ENCODE assay signal across 8 mouse cellular contexts in genomic region chr13:23395301-23396245, GRCm38 (mm10). TPM values are rescaled to one million over a fixed set of nuclear protein-coding genes. Genes with fewer than 3 reads are reported as not detected.
DNase-seq lines count a peak whose midpoint lies in the region; ATAC-seq and TF ChIP-seq lines count a peak whose summit lies in the region.

No protein-coding gene starts in this region.

- H3K4me3 ChIP-seq in left cerebral cortex, adult 2 months, result peak overlapping the region; percentile 35
- H3K4me3 ChIP-seq in hindbrain, embryonic 16.5 days (ENCODE audit: low read length), result peak overlapping the region; percentile 46

- no peak for TF ChIP-seq CTCF in left cerebral cortex, adult 2 months (IDR thresholded peaks at IDR 0.05)

- peak overlapping the region; percentile 83 for H3K4me2 ChIP-seq in hindbrain, embryonic 16.5 days (ENCODE audit: low read length)

- H3K27me3 ChIP-seq in hindbrain, embryonic 16.5 days (replicated peaks; ENCODE audit: control insufficient read depth, insufficient read depth, low read length), result peaks cover 35% of the 10 kb centered on the region

- intact Hi-C loops in left cerebral cortex, adult 2 months (cut with DNase I), result loop anchor here (10.0 kb wide), 1 partner anchor 1391 kb away; the partner anchor contains the start of gene Prss16

- H3K27ac ChIP-seq in left cerebral cortex, adult 2 months, result no peak overlapping the region
- no peak overlapping the region for H3K27ac ChIP-seq in hindbrain, embryonic 16.5 days (ENCODE audit: low read depth, low read length)

- 3% methylated on average over 43 of the region's 43 CpGs for WGBS in hindbrain, embryonic 16.5 days

- H3K9ac ChIP-seq in hindbrain, embryonic 16.5 days (ENCODE audit: low read depth, low read length), result peak overlapping the region; percentile 23; the same call in 1 of the 2 replicates

- no peaks in the 10 kb centered on the region for H3K9me3 ChIP-seq in hindbrain, embryonic 16.5 days (ENCODE audit: control insufficient read depth, low read length)

- peaks cover 8% of the 10 kb centered on the region for H3K4me1 ChIP-seq in hindbrain, embryonic 16.5 days (ENCODE audit: control insufficient read depth, insufficient read depth, low read depth, low read length)

- DNase-seq in left cerebral cortex, adult 2 months (ENCODE audit: extremely low spot score in 1 of 2, low spot score in 2 of 2), result no peak
- no peak for DNase-seq in left cerebral cortex, adult 18-20 months (ENCODE audit: low spot score in 2 of 2)
- DNase-seq in embryo, embryonic 10.5 days (ENCODE audit: low spot score), result peak; percentile 67
- DNase-seq in naive thymus-derived CD4-positive, alpha-beta T cell, adult 2 months (ENCODE audit: low read depth), result peak; percentile 29
- no peak for DNase-seq in left cerebral cortex, adult 11 months (ENCODE audit: low spot score)
- DNase-seq in urinary bladder, adult 18-20 months (ENCODE audit: low spot score in 2 of 2), result no peak
- no peak for DNase-seq in spleen, postnatal 10 days (ENCODE audit: low spot score in 2 of 2)

- H3K36me3 ChIP-seq in hindbrain, embryonic 16.5 days (ENCODE audit: control insufficient read depth, insufficient read depth, low read length), result no peaks in the 10 kb centered on the region

- ATAC-seq in hindbrain, embryonic 16.5 days, result no peak

RNA-seq across cellular contexts. Expression of gene Zfp322a, which starts 26.6 kb away (rescaled TPM):
- 10 to 100 TPM; 29.8 to 33.3 TPM for total RNA-seq in left cerebral cortex, adult 2 months (2021)
- total RNA-seq in left cerebral cortex, adult 18-20 months (2021), result 10 to 100 TPM; 29.5 to 31.7 TPM
- polyA plus RNA-seq in hindbrain, embryonic 16.5 days (2015; fragmentation: Nextera tagmentation; extraction: Ambion mirVana), result 46.2 and 48.2 TPM in 2 replicates

RNA-seq across cellular contexts. Expression of gene Abt1, which starts 28.1 kb away (rescaled TPM):
- total RNA-seq in left cerebral cortex, adult 2 months (2021), result 1 to 10 TPM; 8.9 to 9.8 TPM
- 1 to 10 TPM; 9.0 to 9.5 TPM for total RNA-seq in left cerebral cortex, adult 18-20 months (2021)
- 9.8 and 10.1 TPM in 2 replicates for polyA plus RNA-seq in hindbrain, embryonic 16.5 days (2015; fragmentation: Nextera tagmentation; extraction: Ambion mirVana)

Comparison
In these comparisons a context has a peak if more than half of its experiments do, and no peak if none do; other contexts are left out.
1. DNase-seq: peak in embryo, embryonic 10.5 days (single experiment) and naive thymus-derived CD4-positive, alpha-beta T cell, adult 2 months (single experiment); none in left cerebral cortex, adult 2 months (0 of 2), left cerebral cortex, adult 18-20 months (0 of 2), left cerebral cortex, adult 11 months (single experiment), urinary bladder, adult 18-20 months (0 of 2) and spleen, postnatal 10 days (0 of 2).